Mouse (Mus musculus): ENCODE data around the gene Usp38. TPM values are rescaled to one million over a fixed set of nuclear protein-coding genes. Genes with fewer than 3 reads are reported as not detected.

Usp38 gene
- total RNA-seq, 4 experiments from 2014 or later, result 20.2 to 22.7 (median 21.7) TPM

DNA sequence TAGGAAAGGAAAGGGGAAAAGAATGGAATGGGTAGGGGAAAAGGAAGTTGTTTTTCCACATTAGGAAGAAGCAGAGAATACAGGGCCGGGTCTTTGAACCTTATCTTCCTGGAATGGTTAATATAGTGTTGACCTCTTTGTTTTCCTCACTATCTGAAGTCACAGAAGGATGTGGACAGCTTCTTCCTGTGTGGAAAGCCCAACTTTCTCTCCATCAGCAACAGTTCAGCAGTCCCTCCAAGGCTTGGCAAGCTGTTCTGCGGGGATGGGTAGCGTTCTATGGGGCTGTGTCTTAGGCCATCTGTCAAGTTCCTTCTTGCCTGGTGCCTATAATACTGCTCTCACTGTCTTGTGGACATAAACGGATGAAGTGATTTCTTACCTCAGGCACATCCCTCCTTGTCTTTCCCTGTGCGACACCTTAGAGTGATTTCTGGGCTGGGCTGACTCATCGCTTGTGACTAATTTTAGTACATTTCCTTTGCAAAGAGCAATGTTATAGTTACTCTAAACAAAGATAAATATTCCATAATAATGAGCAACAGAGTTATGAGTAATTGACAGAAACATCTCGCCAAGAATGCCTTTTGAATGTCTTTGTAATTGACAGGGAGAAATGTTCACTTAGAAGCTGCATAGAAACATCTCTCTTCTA, 52.7 kb downstream of the Usp38 start:
- no peak for DNase-seq (ENCODE audit: low spot score in 2 of 2)

DNA sequence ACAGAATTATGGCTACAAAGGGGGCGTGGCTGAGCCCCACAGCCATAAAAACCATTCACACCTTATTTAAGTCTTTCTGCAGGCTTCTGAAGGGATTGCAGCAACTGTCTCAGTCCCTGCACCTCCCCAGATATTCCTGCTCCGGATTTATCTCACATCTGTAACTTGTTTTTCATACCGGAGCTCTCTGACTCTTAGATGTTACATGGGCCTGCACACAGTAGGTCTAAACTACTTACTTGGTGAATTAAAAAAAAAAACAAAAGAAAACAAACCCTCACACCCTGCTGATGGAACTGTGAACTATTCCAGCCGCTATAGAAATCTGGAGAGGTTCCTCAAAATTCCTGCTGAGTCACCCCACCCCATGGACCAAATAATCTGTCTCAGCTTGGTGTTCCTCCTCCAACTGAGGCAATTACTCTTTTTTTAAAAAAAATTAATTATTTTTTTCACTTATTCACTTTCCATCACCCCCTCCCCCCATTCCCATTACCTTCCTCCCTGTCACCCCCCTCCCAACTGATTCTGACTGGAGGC, 53.6 kb downstream of the Usp38 start:
- no peak for DNase-seq (ENCODE audit: low spot score in 2 of 2)

DNA sequence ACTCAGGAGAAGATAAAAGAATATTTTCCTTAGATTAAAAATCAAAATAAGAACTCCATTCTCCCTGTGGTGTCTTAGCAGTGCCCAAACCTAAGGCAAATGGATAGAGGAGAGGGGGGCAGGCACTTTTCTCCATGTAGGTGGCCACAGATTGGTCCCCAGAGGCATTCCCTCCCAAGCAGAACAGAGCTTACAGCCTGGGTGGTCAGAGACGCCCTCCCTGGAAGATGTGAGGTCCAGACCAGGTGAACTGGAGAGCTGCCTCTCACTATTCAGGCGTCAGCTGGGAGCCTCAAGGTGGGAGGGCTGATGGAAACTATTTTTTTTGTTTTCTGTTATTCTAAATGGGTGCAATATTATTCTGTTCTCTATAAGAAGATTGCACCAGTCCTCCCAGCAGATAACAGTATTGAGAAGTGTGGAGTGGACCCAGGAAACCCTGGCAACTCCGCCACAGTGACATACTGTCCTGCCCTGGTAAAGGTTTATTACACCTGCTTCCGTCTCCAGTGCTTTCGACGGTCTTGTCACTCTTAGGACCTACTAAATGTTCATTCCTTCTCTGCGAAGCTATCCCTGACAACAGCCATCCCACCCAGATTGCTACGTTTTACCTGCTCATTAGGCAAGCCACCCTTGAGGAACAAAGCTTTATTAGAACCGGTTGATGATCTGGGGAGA, 55.0 kb downstream of the Usp38 start:
- no peak for DNase-seq (ENCODE audit: low spot score in 2 of 2)

DNA sequence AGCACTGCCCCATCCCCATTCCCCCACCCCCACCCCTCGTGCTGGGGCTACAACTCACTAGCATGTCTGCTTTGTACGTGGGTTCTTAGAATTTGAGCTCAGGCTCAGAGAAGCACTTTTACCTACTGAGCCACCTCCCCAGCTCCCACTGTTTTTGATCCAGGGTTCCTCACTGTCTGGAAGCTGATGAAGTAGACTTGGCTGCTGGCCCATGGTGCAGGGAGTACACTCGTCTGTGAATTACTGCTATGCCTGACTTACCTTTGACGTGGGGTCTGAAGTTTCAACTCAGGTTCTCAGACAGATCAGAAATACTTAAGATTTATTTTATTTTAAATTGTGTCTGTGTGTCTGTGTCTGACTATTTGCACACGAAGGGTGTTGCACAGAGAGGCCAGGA, 57.0 kb downstream of the Usp38 start:
- DNase-seq (ENCODE audit: low spot score in 2 of 2), result no peak

DNA sequence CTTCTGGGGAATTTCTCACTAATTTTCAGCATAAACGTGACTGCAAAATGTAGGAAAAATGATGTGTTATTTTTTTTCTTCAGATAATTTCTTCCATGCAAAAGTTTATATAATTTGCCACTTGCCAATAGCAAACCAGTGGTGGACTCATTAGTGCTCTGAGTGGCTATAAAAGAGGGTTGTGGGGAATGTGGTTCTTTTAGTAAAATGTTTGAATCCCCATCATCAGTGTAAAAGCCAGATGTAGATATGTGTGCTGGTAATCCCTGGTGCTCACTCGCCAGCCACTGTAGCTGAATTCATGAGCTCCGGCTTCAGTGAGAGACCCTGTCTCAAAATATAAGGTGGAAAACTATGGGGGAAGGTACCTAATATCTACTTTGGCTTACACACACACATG, 61.8 kb downstream of the Usp38 start:
- DNase-seq (ENCODE audit: low spot score in 2 of 2), result no peak

DNA sequence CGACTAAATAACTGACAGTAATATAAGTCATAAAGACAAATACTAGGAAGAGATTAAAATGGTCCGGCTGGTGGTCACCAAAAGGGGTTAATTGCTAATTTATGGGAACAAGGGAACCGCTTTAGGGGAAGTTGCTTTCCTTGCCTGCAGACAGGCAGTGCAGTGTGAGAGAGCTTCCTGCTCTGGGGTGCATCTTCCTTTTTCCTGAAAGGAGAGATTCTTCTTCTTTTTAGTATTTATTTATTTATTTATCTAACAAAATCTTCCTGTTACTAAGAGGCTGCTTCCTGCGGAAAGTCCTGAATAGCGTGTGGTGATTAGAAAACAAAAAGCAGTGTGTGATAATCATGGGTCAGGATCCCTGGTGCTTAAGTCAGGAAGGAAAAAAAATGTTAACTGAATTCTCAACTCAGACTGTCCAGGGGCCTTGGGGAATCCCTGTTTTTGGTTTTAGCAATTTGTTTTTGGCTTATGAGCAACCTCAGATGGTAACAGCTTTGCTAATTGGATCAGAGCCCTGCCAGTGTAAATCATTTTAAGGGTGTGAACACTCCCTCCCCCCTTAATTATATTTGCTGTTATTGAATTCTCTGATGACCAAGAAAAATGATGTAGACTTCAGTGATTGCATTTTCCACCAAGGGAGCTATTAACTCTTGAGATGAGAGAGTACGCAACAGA, 62.4 kb downstream of the Usp38 start:
- no peak for DNase-seq (ENCODE audit: low spot score in 2 of 2)

DNA sequence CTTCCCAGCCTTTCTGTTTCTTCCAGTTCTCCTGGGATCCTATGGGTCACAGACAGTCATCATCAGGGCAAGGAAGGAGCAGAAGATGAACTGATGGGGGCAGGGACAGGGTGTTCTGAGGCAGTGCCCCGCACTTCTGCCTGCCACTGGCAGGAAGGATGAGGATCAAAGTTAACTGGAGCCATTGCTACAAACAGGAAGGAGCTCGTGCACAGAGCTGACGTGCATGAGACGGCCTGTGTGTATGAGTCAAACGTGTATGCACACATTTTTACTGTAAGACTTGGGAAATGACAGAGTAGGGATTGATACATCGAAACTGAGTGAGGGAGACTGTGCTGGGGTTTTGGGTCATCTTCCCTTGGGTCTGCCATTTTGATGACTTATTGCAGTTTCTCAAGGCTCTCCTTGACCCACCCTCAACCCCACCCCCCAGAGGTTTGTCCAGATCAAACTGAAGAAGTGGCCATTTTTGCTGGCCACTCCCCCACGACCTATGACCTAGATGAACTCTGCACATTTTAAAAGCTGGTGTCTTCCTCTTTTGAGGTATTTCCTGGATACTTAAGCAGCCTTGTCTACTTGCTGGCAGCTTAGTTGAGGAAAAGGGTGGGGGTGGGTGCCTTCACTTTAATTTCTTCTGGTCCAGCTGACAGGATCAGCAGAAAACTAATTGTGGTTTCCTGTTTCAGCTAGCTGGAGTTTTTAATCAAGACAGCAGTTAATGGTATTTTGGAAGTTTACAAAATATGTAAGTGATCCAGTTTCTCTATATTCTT, 66.1 kb downstream of the Usp38 start:
- DNase-seq (ENCODE audit: low spot score in 2 of 2), result no peak

DNA sequence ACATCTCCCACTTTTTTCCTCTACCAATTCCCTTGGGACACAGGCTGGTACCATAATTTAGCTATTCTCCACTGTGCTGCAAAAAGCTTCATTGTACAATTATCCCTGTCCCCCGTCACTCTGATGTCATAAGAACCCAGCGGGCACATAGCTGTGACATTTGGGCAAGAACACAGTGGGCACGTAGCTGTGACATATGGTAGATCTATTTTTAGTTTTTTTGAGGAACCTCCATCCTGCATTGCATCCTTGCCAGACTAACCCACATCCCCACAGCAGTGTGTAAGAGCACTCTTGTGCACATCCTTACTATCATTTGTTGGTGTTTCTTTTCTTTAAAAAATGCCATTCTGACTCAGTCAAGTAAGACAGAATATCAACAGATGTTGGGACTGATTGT, 71.0 kb downstream of the Usp38 start:
- DNase-seq (ENCODE audit: low spot score in 2 of 2), result no peak

DNA sequence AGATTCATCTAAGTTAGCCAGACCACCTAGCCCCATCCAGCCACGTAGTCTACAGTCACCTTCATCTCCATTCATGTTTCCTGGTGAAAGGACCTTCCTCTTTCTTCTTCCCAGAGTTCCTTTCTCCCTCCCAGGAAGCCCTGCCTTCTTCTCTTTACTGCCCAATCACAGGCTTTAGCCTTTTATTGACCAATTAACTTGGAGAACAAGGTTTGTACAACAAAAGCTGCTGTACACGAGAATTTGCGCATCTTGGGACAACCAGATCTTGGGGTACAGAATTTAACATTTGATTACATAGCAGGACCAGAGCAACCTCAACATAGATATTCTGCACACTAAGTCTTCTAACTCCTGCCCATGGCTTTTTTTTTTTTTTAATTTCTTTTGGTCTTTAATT, 73.1 kb downstream of the Usp38 start:
- no peak for DNase-seq (ENCODE audit: low spot score in 2 of 2)

DNA sequence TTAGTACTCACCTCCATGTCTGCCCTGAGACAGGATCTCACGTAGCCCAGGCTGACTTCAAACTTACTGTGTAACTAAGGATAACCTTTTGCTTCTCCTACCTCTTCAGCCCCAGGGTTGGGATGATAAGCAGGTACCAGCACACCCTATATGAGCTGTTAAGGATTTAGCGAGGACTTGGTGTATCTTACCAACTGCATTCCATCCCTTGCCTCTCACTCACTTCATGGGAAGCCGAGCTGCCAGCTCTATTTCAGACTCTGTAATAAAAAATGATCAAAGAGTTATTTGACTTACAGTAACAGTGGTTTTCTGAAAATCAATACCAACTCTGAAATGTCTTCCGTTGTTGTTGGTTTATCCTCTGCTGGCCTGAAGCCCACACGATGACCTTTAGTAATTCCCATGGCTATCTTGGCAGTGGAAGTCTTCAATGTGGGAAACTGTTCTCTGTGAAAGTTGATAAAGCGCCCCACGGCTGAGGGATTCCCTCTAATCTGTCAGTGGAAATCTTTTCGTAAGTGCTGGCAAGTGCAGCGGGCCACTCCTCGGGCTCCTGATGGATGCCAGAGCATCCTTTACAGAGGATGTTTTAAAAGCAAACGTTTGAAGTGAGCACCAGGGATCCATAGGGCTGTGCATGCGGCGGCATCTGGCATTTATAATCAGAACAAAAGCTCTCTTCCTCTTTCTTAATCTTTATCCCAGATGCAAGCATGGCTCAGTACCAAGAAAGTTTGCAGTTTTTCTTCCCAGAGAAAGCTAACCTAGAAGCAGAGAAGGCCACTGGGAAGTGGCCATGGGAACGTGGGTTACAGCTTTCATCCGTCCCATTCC, 76.7 kb downstream of the Usp38 start:
- DNase-seq (ENCODE audit: low spot score in 2 of 2), result no peak

Other genes with a start within 250 kb of the Usp38 start
- 10 to 100 TPM; 17.7 to 23.4 (median 20.4) TPM for gene Gab1, start 134.4 kb downstream of the Usp38 start, total RNA-seq (2022)